Mouse (Mus musculus): ENCODE measurements around the gene Nufip2. TPM values are rescaled to one million over a fixed set of nuclear protein-coding genes. Genes with fewer than 3 reads are reported as not detected.
A peak's percentile ranks its signal among the peaks of the same experiment; 100 is the strongest.
"Not testable (repeated sequence)": the region's sequence is repeated elsewhere in the genome, so short reads cannot be mapped to it uniquely, and the experiment has no call there.

Gene Nufip2
- 3.9 and 4.4 TPM in 2 replicates for polyA plus RNA-seq (2015; fragmentation: Nextera tagmentation; extraction: Ambion mirVana)

GRCm38 (mm10) chr11:77685383-77686265, at the start of gene Nufip2:
Gene Nufip2 (plus strand): TSS chr11:77686155.
- H3K4me1 ChIP-seq (replicated peaks; ENCODE audit: insufficient read depth, low read length), result peaks cover 8% of the 10 kb centered on the region; the same call in 1 of the 2 replicates
- peak within 1 kb of the TSS; percentile 65 for H3K4me3 ChIP-seq (replicated peaks; ENCODE audit: low read depth, low read length)
- H3K36me3 ChIP-seq (ENCODE audit: insufficient read depth, low read length), result no peaks in the 10 kb centered on the region
- ATAC-seq (replicated peaks; ENCODE audit: low FRiP score, low read depth), result peak; percentile 95
- peak; percentile 100 for DNase-seq (ENCODE audit: low spot score)
- no peaks in the 10 kb centered on the region for H3K9me3 ChIP-seq (replicated peaks; ENCODE audit: low read length)
- under 1% methylated on average over 38 of the region's 38 CpGs for WGBS
- no peaks in the 10 kb centered on the region for H3K27me3 ChIP-seq (ENCODE audit: insufficient read depth, low read length)
- H3K4me2 ChIP-seq (ENCODE audit: low read length), result peak within 1 kb of the TSS; percentile 69
- no peak; the same call in 1 of the 2 replicates for TF ChIP-seq CTCF (IDR thresholded peaks at IDR 0.05; ENCODE audit: low read depth)
- H3K9ac ChIP-seq (ENCODE audit: low read depth, low read length), result peak within 1 kb of the TSS; percentile 98
- peak within 1 kb of the TSS; percentile 95 for H3K27ac ChIP-seq

GRCm38 (mm10) chr11:77641390-77641789, 44.6 kb upstream of the Nufip2 start:
- no peaks in the 10 kb centered on the region for H3K27me3 ChIP-seq (ENCODE audit: insufficient read depth, low read length)
- no peak overlapping the region for H3K27ac ChIP-seq
- H3K4me1 ChIP-seq (replicated peaks; ENCODE audit: insufficient read depth, low read length), result no peaks in the 10 kb centered on the region
- H3K9me3 ChIP-seq (replicated peaks; ENCODE audit: low read length), result no peaks in the 10 kb centered on the region
- WGBS, result 69% methylated on average over 9 of the region's 9 CpGs
- DNase-seq (ENCODE audit: low spot score) (no peak), ATAC-seq (replicated peaks; ENCODE audit: low FRiP score, low read depth) (no peak)
- no peak overlapping the region for H3K4me2 ChIP-seq (ENCODE audit: low read length)
- no peak for TF ChIP-seq CTCF (IDR thresholded peaks at IDR 0.05; ENCODE audit: low read depth)
- H3K9ac ChIP-seq (ENCODE audit: low read depth, low read length), result no peak overlapping the region
- H3K4me3 ChIP-seq (replicated peaks; ENCODE audit: low read depth, low read length), result no peak overlapping the region
- H3K36me3 ChIP-seq (ENCODE audit: insufficient read depth, low read length), result no peaks in the 10 kb centered on the region

GRCm38 (mm10) chr11:77645481-77645880, 40.5 kb upstream of the Nufip2 start:
- Histone ChIP-seq H3K27me3 (ENCODE audit: insufficient read depth, low read length) (no peaks in the 10 kb centered on the region), H3K4me3 (replicated peaks; ENCODE audit: low read depth, low read length) (no peak overlapping the region), H3K27ac (no peak overlapping the region), H3K4me2 (ENCODE audit: low read length) (no peak overlapping the region), H3K9me3 (replicated peaks; ENCODE audit: low read length) (no peaks in the 10 kb centered on the region), H3K4me1 (replicated peaks; ENCODE audit: insufficient read depth, low read length) (no peaks in the 10 kb centered on the region), H3K9ac (ENCODE audit: low read depth, low read length) (no peak overlapping the region), H3K36me3 (ENCODE audit: insufficient read depth, low read length) (no peaks in the 10 kb centered on the region)
- TF ChIP-seq CTCF (IDR thresholded peaks at IDR 0.05; ENCODE audit: low read depth), result no peak
- 77% methylated on average over 4 of the region's 4 CpGs for WGBS
- ATAC-seq (replicated peaks; ENCODE audit: low FRiP score, low read depth), result no peak
- no peak for DNase-seq (ENCODE audit: low spot score)

- Histone ChIP-seq H3K4me3 (replicated peaks; ENCODE audit: low read depth, low read length) (no peak overlapping the region), H3K36me3 (ENCODE audit: insufficient read depth, low read length) (no peaks in the 10 kb centered on the region), H3K4me2 (ENCODE audit: low read length) (no peak overlapping the region), H3K4me1 (replicated peaks; ENCODE audit: insufficient read depth, low read length) (no peaks in the 10 kb centered on the region), H3K27ac (no peak overlapping the region), H3K9ac (ENCODE audit: low read depth, low read length) (no peak overlapping the region), H3K27me3 (ENCODE audit: insufficient read depth, low read length) (no peaks in the 10 kb centered on the region), H3K9me3 (replicated peaks; ENCODE audit: low read length) (no peaks in the 10 kb centered on the region)
- WGBS, result 65% methylated on average over 7 of the region's 7 CpGs
- DNase-seq (ENCODE audit: low spot score) (no peak), ATAC-seq (replicated peaks; ENCODE audit: low FRiP score, low read depth) (no peak)
- no peak for TF ChIP-seq CTCF (IDR thresholded peaks at IDR 0.05; ENCODE audit: low read depth)
These were observed 37.1 kb upstream of the Nufip2 start for GRCm38 (mm10) chr11:77648878-77649277.

GRCm38 (mm10) chr11:77652484-77652883, 33.5 kb upstream of the Nufip2 start:
- ATAC-seq (replicated peaks; ENCODE audit: low FRiP score, low read depth), result no peak
- WGBS, result 44% methylated on average over 6 of the region's 6 CpGs

GRCm38 (mm10) chr11:77653406-77654190, 32.4 kb upstream of the Nufip2 start:
- not testable (repeated sequence) for H3K36me3 ChIP-seq (ENCODE audit: insufficient read depth, low read length); H3K27ac ChIP-seq; H3K4me3 ChIP-seq (replicated peaks; ENCODE audit: low read depth, low read length); H3K4me2 ChIP-seq (ENCODE audit: low read length); H3K9ac ChIP-seq (ENCODE audit: low read depth, low read length); H3K9me3 ChIP-seq (replicated peaks; ENCODE audit: low read length); H3K4me1 ChIP-seq (replicated peaks; ENCODE audit: insufficient read depth, low read length); DNase-seq (ENCODE audit: low spot score); H3K27me3 ChIP-seq (ENCODE audit: insufficient read depth, low read length); ATAC-seq (replicated peaks; ENCODE audit: low FRiP score, low read depth)
- 96% methylated on average over 4 of the region's 4 CpGs for WGBS

More at GRCm38 (mm10) chr11:77652484-77652883, 33.5 kb upstream of the Nufip2 start:
- no peak for DNase-seq (ENCODE audit: low spot score)
- Histone ChIP-seq H3K4me1 (replicated peaks; ENCODE audit: insufficient read depth, low read length) (no peaks in the 10 kb centered on the region), H3K27me3 (ENCODE audit: insufficient read depth, low read length) (no peaks in the 10 kb centered on the region), H3K27ac (no peak overlapping the region), H3K4me2 (ENCODE audit: low read length) (no peak overlapping the region), H3K4me3 (replicated peaks; ENCODE audit: low read depth, low read length) (no peak overlapping the region), H3K9me3 (replicated peaks; ENCODE audit: low read length) (no peaks in the 10 kb centered on the region), H3K9ac (ENCODE audit: low read depth, low read length) (no peak overlapping the region), H3K36me3 (ENCODE audit: insufficient read depth, low read length) (no peaks in the 10 kb centered on the region)
- no peak for TF ChIP-seq CTCF (IDR thresholded peaks at IDR 0.05; ENCODE audit: low read depth)

Measured in kidney, postnatal 0 days (tissue).